Mouse (Mus musculus) liver, embryonic 11.5 days (tissue): ENCODE data around the gene Acss2. TPM values are rescaled to one million over a fixed set of nuclear protein-coding genes. Genes with fewer than 3 reads are reported as not detected.
A peak's percentile ranks its signal among the peaks of the same experiment; 100 is the strongest.

ENCODE experiments used
- ATAC-seq: fragments of 200-750 bp; cut with Nextera tagmentation; replicated peaks from 2 replicates; pipeline ENCODE4 v1.8.0; 2017; ENCODE audit warnings: moderate number of reproducible peaks, mild to moderate bottlenecking, moderate TSS enrichment, moderate library complexity; ENCODE audit not compliant: low FRiP score
- DNase-seq: peaks from one replicate; pipeline ENCODE4 v3.0.0-alpha.2; 2017; ENCODE audit warnings: low spot score
- H3K27ac ChIP-seq: fragments of 300-500 bp; sonication (generic); 2 replicates; pipeline ENCODE4 v1.5.1; 2014; ENCODE audit warnings: mild to moderate bottlenecking, low read depth, low read length, control low read depth
- H3K27me3 ChIP-seq: fragments of 300-500 bp; sonication (generic); replicated peaks from 2 replicates; pipeline ENCODE4 v1.6.1; 2014; ENCODE audit warnings: low read length, mixed read lengths; ENCODE audit not compliant: control insufficient read depth, insufficient read depth
- H3K36me3 ChIP-seq: fragments of 300-500 bp; sonication (generic); 2 replicates; pipeline ENCODE4 v1.6.1; 2014; ENCODE audit warnings: mild to moderate bottlenecking, low read length, moderate library complexity, mixed read lengths; ENCODE audit not compliant: control insufficient read depth, insufficient read depth
- H3K4me1 ChIP-seq: fragments of 300-500 bp; sonication (generic); replicated peaks from 2 replicates; pipeline ENCODE4 v1.6.1; 2014; ENCODE audit warnings: low read length, mixed read lengths; ENCODE audit not compliant: control insufficient read depth, insufficient read depth
- H3K4me2 ChIP-seq: fragments of 300-500 bp; sonication (generic); 2 replicates; pipeline ENCODE4 v1.6.1; 2014; ENCODE audit warnings: mild to moderate bottlenecking, control low read depth, moderate library complexity
- H3K4me3 ChIP-seq: fragments of 300-500 bp; sonication (generic); 2 replicates; pipeline ENCODE4 v1.5.1; 2014; ENCODE audit warnings: low read depth, low read length, control low read depth
- H3K9ac ChIP-seq: fragments of 300-500 bp; sonication (generic); 2 replicates; pipeline ENCODE4 v1.6.1; 2014; ENCODE audit warnings: low read depth, low read length, control low read depth
- H3K9me3 ChIP-seq: fragments of 300-500 bp; sonication (generic); 2 replicates; pipeline ENCODE4 v1.6.1; 2016; ENCODE audit warnings: low read length, inconsistent platforms, mixed read lengths; ENCODE audit not compliant: control insufficient read depth
- WGBS: fragments of 180-500 bp; shearing (Covaris S2); extraction: QIAGEN DNeasy Blood & Tissue Kit; methylation state at CpG from one replicate; pipeline ENCODE4 v1.1.7; 2014; 5-methylcytosine and 5-hydroxymethylcytosine counted together
- polyA plus RNA-seq: library from polyadenylated mRNA; unstranded; fragments of >200 nt; fragmentation: Nextera tagmentation; extraction: Ambion mirVana; gene quantifications from 2 replicates; pipeline ENCODE4 v1.2.1, GENCODE M21; 2014

Gene Acss2
- 27.7 and 28.5 TPM in 2 replicates for polyA plus RNA-seq

- peaks cover 10% of the 10 kb centered on the region; the same call in 1 of the 2 replicates for H3K4me1 ChIP-seq
- DNase-seq (peak; percentile 99), ATAC-seq (peak; percentile 99)
- H3K9ac ChIP-seq = peak within 1 kb of the TSS; percentile 77
- 3% methylated on average over 70 of the region's 70 CpGs for WGBS
- no peaks in the 10 kb centered on the region for H3K9me3 ChIP-seq
- H3K4me3 ChIP-seq = peak within 1 kb of the TSS; percentile 79
- H3K27me3 ChIP-seq = peaks cover 23% of the 10 kb centered on the region
- H3K36me3 ChIP-seq = no peaks in the 10 kb centered on the region
- H3K27ac ChIP-seq = peak within 1 kb of the TSS; percentile 74
- H3K4me2 ChIP-seq = peak within 1 kb of the TSS; percentile 96
Measured at GRCm38 (mm10) chr2:155517455-155518423, at the start of gene Acss2, which contains the start of gene Ggt7. Acss2 (plus strand) TSS chr2:155517948. Ggt7 (minus strand) TSS chr2:155518237.

- Histone ChIP-seq H3K9ac (peak overlapping the region; percentile 93), H3K27ac (peak overlapping the region; percentile 81), H3K4me2 (peak overlapping the region; percentile 96), H3K36me3 (no peaks in the 10 kb centered on the region), H3K9me3 (no peaks in the 10 kb centered on the region), H3K27me3 (no peaks in the 10 kb centered on the region), H3K4me1 (peaks cover 11% of the 10 kb centered on the region), H3K4me3 (peak overlapping the region; percentile 88)
- peak; percentile 60 for DNase-seq
- peak; percentile 62 for ATAC-seq
- 1% methylated on average over 51 of the region's 71 CpGs for WGBS
Measured at GRCm38 (mm10) chr2:155472671-155473569, 44.8 kb upstream of the Acss2 start.

DNA sequence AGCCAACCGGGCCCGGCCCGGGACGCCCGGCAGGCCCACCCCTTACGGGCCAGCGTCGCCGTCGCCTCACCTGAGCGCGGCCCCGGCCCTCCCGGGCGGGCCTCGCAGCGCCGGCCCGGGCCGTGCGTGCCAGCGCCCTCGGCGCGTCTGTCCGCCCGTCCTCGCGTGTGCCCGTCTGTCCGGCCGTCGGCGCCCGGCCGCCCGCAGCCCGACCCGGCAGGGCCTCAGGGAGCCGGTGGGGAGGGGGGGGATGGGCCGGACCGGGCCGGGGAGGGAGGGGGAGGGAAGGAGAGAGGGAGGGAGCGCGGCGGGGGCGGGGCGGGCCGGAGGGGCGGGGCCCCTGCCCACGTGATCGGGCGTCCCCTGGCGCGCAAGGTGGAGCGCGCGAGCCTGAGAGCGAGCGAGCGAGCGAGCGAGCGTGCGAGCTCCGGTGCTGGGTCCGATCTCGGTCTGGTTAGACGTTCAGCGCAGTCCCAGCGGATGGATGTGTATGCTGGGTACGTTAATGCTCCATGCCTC is 44.1 kb upstream of the Acss2 start, which contains the start of gene Ncoa6:
Gene Ncoa6 (minus strand): TSS at position 325 of the 519 bp plus-strand sequence.
- H3K9ac ChIP-seq = peak within 1 kb of the TSS; percentile 93
- peaks cover 11% of the 10 kb centered on the region for H3K4me1 ChIP-seq
- peak within 1 kb of the TSS; percentile 96 for H3K4me2 ChIP-seq
- peak; percentile 83 for ATAC-seq
- no peaks in the 10 kb centered on the region for H3K36me3 ChIP-seq
- H3K27me3 ChIP-seq = no peaks in the 10 kb centered on the region
- peak within 1 kb of the TSS; percentile 81 for H3K27ac ChIP-seq
- H3K4me3 ChIP-seq = peak within 1 kb of the TSS; percentile 88
- no peaks in the 10 kb centered on the region for H3K9me3 ChIP-seq
- peak; percentile 83 for DNase-seq
- under 1% methylated on average over 51 of the region's 72 CpGs for WGBS

GRCm38 (mm10) chr2:155482021-155482420 is 35.7 kb upstream of the Acss2 start:
- Histone ChIP-seq H3K36me3 (no peaks in the 10 kb centered on the region), H3K4me3 (no peak overlapping the region), H3K27me3 (no peaks in the 10 kb centered on the region), H3K9ac (no peak overlapping the region), H3K9me3 (no peaks in the 10 kb centered on the region), H3K27ac (no peak overlapping the region), H3K4me1 (no peaks in the 10 kb centered on the region), H3K4me2 (no peak overlapping the region)
- WGBS = 42% methylated on average over 3 of the region's 3 CpGs
- DNase-seq (peak; percentile 46), ATAC-seq (no peak)

GRCm38 (mm10) chr2:155490998-155491397 is 26.8 kb upstream of the Acss2 start:
- H3K4me1 ChIP-seq = no peaks in the 10 kb centered on the region
- H3K9ac ChIP-seq = no peak overlapping the region
- H3K4me3 ChIP-seq = no peak overlapping the region
- no peaks in the 10 kb centered on the region for H3K36me3 ChIP-seq
- no peak for ATAC-seq
- H3K4me2 ChIP-seq = no peak overlapping the region
- no peaks in the 10 kb centered on the region for H3K27me3 ChIP-seq
- no peak overlapping the region for H3K27ac ChIP-seq
- no peak for DNase-seq
- H3K9me3 ChIP-seq = no peaks in the 10 kb centered on the region
- 74% methylated on average over 6 of the region's 6 CpGs for WGBS

DNA sequence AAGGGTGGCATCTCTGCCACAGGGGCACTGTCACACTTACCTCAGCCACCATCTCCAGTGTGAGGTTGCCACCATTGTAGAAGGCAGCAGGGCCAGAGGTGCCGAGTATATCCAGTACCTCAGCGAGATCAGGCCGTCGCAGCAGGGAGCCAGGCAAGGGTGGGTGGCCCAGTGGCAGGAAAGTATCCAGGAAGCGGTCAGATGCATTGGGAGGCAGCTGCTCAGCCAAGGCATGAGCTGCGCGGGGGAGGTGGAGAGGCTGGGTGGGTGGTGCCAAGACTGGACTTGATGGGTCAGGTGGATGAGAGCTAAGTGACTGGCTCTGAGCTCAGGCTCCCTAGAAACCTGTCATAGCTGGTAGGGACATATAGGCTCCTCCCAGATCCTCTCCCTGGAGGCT is 15.2 kb upstream of the Acss2 start:
- no peaks in the 10 kb centered on the region for H3K36me3 ChIP-seq
- no peaks in the 10 kb centered on the region for H3K4me1 ChIP-seq
- no peaks in the 10 kb centered on the region for H3K27me3 ChIP-seq
- H3K9me3 ChIP-seq = no peaks in the 10 kb centered on the region
- no peak overlapping the region for H3K27ac ChIP-seq
- no peak overlapping the region for H3K4me3 ChIP-seq
- 56% methylated on average over 7 of the region's 7 CpGs for WGBS
- no peak overlapping the region for H3K4me2 ChIP-seq
- no peak for ATAC-seq
- H3K9ac ChIP-seq = no peak overlapping the region
- DNase-seq = no peak

GRCm38 (mm10) chr2:155504440-155505355 is 13.1 kb upstream of the Acss2 start:
- ATAC-seq = no peak
- Histone ChIP-seq H3K27me3 (no peaks in the 10 kb centered on the region), H3K4me3 (no peak overlapping the region), H3K4me2 (no peak overlapping the region), H3K36me3 (no peaks in the 10 kb centered on the region), H3K27ac (no peak overlapping the region), H3K9me3 (no peaks in the 10 kb centered on the region), H3K4me1 (no peaks in the 10 kb centered on the region), H3K9ac (no peak overlapping the region)
- 66% methylated on average over 13 of the region's 13 CpGs for WGBS
- no peak for DNase-seq
